Mouse (Mus musculus) bone marrow macrophage, adult 2 months (primary cell): ENCODE measurements around the gene Myo16.

Experiments used
- CTCF ChIP-seq: IDR thresholded peaks from 2 replicates; pipeline ENCODE4 v1.5.1; 2012; ENCODE audit warnings: low read depth, mild to moderate bottlenecking, low read length, moderate library complexity
- POLR2A ChIP-seq: IDR thresholded peaks from 2 replicates; pipeline ENCODE4 v1.6.1; 2012; ENCODE audit warnings: mild to moderate bottlenecking, low read depth, low read length, borderline replicate concordance

DNA sequence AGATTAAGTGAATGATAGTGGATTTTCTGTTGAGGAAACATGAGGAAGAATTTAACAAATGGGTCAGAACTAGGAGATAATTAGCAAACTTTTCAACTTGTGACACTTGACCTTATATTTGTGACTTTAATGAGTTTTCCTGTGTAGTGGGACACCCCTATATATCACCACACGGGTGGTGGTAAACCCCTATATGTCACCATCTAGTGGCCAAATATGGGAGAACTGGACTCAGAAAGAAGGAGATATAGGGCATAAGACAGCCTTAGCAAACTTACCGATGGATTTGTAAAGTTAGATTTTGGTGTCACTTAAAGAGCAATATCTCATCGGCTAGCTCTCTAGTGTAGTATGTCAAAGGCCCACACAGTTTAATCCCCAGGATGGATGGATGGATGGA, 147.1 kb downstream of the Myo16 start:
- TF ChIP-seq POLR2A (no peak), CTCF (no peak)
